Mouse (Mus musculus) heart, adult 9 months (tissue): ENCODE measurements around the gene Tbc1d1.

Source experiments
- DNase-seq, 2 experiments: peaks; one replicate each; pipeline ENCODE4 v3.0.0; 2022; ENCODE audit warnings: low spot score in 2 of 2

Tbc1d1 gene

GRCm38 (mm10) chr5:64274738-64275451 is 118.8 kb downstream of the Tbc1d1 start:
- no peak for DNase-seq

GRCm38 (mm10) chr5:64277646-64278191 is 121.6 kb downstream of the Tbc1d1 start:
- DNase-seq, result no peak

GRCm38 (mm10) chr5:64279668-64280067 is 123.6 kb downstream of the Tbc1d1 start:
- no peak for DNase-seq

DNA sequence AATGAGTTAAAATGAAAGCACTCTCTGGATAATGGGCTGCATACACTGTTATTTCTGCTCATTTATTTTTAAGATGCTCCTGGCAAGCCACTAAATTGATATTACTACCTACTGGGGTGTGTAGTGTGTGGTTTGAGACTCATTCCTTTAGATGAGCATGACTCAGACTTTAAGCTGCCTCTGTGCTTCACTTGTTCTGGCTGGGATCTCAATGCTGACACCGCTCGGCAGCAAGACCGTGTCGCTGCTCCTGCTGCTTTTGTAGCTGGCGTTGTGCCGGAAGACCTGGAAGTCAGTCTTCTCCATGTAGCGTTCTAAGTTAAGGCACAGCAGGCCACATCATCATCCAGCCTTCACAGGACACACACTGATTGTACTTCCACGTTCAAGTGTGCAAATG is 124.1 kb downstream of the Tbc1d1 start:
- DNase-seq, result no peak

DNA sequence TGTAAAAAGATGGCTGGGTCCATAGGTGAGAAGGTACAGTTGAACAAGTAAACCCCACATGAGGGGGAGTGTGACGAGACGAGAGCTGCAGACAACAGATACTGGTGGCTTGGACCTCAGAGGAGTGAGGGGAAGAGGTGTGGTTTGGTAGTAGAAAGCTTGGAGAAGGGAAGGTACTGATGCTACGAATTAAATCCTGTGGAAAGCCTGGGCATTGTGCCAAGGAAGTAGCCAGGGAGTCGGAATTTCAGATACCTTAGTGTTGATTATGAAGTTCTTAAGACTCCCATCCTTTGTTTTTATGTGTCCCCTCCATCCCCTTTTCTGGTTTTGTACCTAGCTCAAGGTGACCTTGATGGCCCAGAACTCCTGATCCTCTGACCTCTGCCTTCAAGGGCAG is 124.5 kb downstream of the Tbc1d1 start:
- DNase-seq, result no peak

- no peak for DNase-seq
Measured at GRCm38 (mm10) chr5:64281674-64282073, 125.6 kb downstream of the Tbc1d1 start.

DNA sequence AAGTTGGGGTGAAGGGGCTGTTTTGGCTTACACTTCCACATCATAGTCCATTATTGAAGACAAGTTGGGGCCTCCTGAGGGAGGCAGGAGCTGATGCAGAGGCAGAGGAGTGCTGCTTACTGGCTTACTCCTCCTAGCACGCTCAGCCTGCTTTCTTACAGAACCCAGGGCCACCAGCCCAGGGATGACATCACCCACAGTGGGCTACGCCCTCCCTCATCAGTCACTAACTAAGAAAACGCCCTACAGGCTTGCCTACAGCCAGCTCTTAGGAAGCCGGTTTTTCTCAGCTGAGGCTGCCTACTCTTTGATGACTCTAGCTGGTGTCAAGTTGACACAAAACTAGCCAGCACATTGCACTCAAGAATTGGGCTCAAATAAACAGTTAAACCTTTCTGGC is 126.5 kb downstream of the Tbc1d1 start:
- DNase-seq, result no peak

DNA sequence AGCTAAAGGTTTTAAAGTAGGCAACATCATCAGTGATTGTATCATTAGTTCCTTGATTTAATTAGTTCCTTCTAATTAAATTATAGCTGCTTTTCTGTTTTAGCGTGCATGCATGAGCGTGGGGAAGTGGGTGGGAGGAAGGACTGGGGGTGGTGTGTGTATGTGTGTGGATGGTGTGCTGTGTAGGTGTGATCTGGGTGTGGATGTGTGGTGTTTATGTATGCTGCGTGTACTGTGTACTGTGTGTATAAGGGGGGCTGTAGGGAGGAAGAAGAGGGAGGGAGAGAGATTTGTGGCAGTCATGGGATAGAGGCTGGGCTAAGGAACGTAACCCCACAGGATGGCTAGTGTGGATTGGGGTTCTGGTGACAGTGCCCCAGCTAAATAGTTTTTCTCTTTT is 129.2 kb downstream of the Tbc1d1 start:
- DNase-seq, result no peak

DNA sequence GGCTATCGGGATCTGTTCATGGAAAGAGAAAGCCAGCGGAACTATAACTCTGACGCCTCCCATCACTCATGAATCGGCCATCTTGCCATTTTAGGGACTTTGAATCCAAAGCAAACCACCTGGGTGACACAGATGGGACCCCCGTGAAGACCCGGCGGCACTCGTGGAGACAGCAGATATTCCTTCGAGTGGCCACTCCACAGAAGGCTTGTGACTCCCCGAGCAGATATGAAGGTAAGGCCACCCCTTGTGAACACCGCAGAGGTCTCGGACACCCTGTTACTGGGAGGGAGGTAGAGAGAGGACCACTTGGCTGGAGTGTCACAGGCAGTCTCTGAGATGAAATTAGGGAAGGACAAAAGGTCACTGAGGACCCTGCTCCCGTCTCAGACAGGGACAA is 129.7 kb downstream of the Tbc1d1 start:
- no peak for DNase-seq

GRCm38 (mm10) chr5:64287287-64287686 is 131.2 kb downstream of the Tbc1d1 start:
- no peak for DNase-seq

DNA sequence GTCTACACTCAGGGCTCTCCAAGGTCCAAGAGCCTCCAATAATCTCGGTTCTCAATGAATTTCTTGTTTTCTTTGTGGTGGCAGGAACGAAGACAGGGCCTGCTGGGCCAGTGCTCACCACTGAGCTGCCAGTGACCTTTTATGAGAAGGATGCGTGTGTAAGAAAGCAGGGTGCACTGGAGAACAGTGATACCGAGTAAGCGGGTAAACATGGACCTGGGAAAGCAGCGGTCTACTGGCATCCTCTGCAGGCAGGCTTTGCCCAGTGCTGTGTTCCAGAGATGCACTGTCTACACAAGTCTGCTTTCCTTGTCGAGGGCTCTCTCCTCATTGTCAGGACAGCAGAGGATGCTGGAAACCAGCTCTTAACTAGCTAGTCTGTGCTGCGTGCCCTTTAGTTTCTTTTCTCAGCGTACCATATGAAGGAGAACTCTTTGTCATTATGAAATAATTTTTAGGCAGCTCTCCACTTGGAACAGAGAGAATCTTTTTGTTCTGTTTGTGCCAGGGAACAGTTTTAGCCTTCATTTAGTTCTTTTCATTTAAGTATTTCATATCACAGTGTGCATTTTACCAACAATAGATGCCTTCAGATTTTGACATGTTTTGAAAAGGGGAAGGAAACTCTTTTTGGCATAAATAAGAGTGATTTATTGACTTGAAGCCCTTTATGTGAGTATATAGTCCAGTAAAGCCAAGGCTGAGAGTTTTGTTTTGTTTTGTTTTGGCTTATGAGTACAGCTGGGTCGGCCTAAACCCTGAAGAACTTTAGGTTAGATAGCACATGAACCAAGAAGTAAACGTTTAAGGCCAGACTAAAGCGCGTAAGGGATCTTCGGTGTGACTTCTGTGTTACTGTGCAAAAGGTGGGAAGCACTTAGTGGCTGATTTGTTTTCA is 132.2 kb downstream of the Tbc1d1 start:
- no peak for DNase-seq

DNA sequence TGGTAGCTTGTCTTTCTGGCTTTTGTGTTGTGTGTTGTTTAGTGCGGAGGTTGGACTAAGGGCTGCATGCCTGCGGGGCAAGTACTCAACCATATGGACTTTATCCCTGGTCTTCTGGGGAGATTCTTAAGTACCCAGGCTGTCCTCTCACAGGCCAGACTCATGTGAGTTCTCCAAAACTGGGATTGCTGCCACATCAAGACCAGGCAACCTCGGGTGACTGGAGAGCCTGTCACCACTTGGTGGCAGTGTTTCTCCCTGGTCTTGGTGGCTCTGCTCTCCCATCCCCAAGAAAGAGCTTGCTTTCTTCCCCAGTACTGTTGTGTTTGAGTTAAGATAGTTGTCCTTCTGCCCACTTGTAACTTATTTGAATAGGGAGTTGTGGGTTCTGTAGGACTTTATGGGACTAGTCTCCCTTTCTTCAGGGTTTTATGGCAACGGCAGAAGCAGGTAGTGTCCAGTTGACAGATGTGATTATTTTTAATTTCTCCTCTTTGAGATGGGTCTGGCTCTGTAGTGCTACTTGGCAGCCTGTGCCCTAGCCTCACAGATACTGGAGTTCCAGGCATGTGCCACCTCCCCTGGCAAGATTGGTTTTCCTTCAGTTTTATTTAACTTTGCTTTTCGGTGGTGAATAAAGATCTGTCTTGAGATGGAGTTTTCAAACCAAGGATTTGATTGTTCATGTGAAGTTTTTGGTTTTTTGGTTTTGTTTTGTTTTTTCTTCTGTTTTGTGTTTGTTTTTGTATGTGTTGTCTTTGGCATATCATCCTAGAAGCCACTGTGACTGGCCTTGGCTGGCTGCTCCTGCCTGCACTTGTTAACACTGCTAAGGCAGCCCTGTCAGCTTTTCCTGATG is 133.3 kb downstream of the Tbc1d1 start:
- DNase-seq, result peak; percentile 86 to 90

DNA sequence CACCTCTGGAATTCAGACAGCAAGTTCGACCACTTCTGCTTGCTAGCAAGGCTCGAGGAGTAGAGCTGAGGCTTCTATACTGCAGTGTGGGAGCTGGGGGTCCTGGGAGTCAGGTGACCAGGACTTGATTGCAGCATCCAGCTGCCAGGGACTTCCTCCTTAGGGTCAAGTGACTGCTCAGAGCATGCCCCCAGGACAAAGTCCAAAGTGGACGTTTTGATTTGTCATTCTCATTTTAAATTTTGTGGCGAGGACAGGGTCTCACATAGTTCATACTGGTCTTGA is 133.9 kb downstream of the Tbc1d1 start:
- no peak for DNase-seq

- no peak for DNase-seq
Measured at GRCm38 (mm10) chr5:64291657-64292056, 135.6 kb downstream of the Tbc1d1 start.

GRCm38 (mm10) chr5:64295621-64296020 is 139.5 kb downstream of the Tbc1d1 start:
- no peak for DNase-seq

GRCm38 (mm10) chr5:64296328-64296727 is 140.2 kb downstream of the Tbc1d1 start:
- peak in 1 of 2 experiments; percentile 54 for DNase-seq

- DNase-seq, result no peak
Measured at GRCm38 (mm10) chr5:64297100-64297499, 141.0 kb downstream of the Tbc1d1 start.

DNA sequence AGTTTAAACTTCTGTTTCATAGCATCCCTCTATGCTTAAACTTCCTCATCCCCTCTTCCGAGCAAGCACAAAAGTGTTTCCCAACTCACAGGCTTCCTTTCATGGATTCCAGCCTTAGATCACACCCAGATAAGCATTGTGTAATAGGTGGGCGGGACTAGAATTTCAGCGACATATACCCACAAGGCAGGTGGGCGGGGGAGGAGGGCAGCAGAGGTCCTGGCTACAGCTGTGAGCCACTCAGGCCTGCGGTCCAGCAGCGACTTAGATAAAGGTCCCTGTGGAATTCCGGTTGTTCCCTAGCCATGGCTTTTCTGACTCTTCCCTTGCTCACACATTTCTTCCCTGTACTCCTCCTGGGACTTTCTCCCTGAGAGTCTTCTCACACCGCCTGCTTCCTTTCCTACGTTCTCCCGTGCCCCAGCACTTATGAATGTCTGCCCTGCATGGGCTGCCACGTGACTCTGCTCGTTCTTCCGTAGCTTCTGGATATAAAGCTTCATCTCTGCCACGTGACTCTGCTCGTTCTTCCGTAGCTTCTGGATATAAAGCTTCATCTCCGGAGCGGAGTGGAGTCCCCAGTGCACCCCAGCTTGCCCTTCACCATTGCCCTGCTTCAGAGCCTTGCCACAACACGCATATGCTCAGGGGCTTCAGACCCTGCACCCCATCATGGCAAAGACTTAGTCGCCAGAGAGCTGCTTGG is 142.4 kb downstream of the Tbc1d1 start:
- peak; percentile 69 to 70 for DNase-seq

- no peak for DNase-seq
Measured at GRCm38 (mm10) chr5:64299508-64300324, 143.6 kb downstream of the Tbc1d1 start.

- DNase-seq, result peak in 1 of 2 experiments; percentile 48
Measured at GRCm38 (mm10) chr5:64301246-64301645, 145.1 kb downstream of the Tbc1d1 start.
